Mouse (Mus musculus) heart, embryonic 16.5 days (tissue): Measurements from ENCODE around the gene Mad2l1. TPM values are rescaled to one million over a fixed set of nuclear protein-coding genes. Genes with fewer than 3 reads are reported as not detected.

ENCODE experiments used
- ATAC-seq: fragments of 200-750 bp; cut with Nextera tagmentation; replicated peaks from 2 replicates; pipeline ENCODE4 v1.8.0; 2017; ENCODE audit warnings: moderate number of reproducible peaks; ENCODE audit not compliant: insufficient read depth, low FRiP score; ENCODE audit errors: extremely low read depth
- H3K27ac ChIP-seq: fragments of 300-500 bp; sonication (generic); 2 replicates; pipeline ENCODE4 v1.5.1; 2014; ENCODE audit warnings: mild to moderate bottlenecking, low read length, control low read depth, moderate library complexity
- H3K27me3 ChIP-seq: fragments of 300-500 bp; sonication (generic); 2 replicates; pipeline ENCODE4 v1.6.1; 2014; ENCODE audit warnings: low read length, mixed read lengths; ENCODE audit not compliant: control insufficient read depth, insufficient read depth
- H3K36me3 ChIP-seq: fragments of 300-500 bp; sonication (generic); 2 replicates; pipeline ENCODE4 v1.6.1; 2014; ENCODE audit not compliant: control insufficient read depth, insufficient read depth
- H3K4me1 ChIP-seq: fragments of 300-500 bp; sonication (generic); 2 replicates; pipeline ENCODE4 v1.6.1; 2014; ENCODE audit warnings: low read length, mixed read lengths; ENCODE audit not compliant: control insufficient read depth, insufficient read depth
- H3K4me2 ChIP-seq: fragments of 300-500 bp; sonication (generic); 2 replicates; pipeline ENCODE4 v1.6.1; 2014; ENCODE audit warnings: low read depth, mild to moderate bottlenecking, control low read depth, low read length
- H3K4me3 ChIP-seq: fragments of 300-500 bp; sonication (generic); 2 replicates; pipeline ENCODE4 v1.5.1; 2014; ENCODE audit warnings: mild to moderate bottlenecking, control low read depth, low read length
- H3K9ac ChIP-seq: fragments of 300-500 bp; sonication (generic); 2 replicates; pipeline ENCODE4 v1.6.1; 2014; ENCODE audit warnings: low read length, control low read depth
- H3K9me3 ChIP-seq: fragments of 300-500 bp; sonication (generic); replicated peaks from 2 replicates; pipeline ENCODE4 v1.6.1; 2016; ENCODE audit warnings: low read length; ENCODE audit not compliant: control insufficient read depth
- WGBS: fragments of 180-500 bp; shearing (Covaris S2); extraction: QIAGEN DNeasy Blood & Tissue Kit; methylation state at CpG from one replicate; pipeline ENCODE4 v1.1.7; 2014; 5-methylcytosine and 5-hydroxymethylcytosine counted together
- polyA plus RNA-seq: library from polyadenylated mRNA; unstranded; fragments of >200 nt; fragmentation: Nextera tagmentation; extraction: Ambion mirVana; gene quantifications from 2 replicates; pipeline ENCODE4 v1.2.1, GENCODE M21; 2015

Gene Mad2l1
- polyA plus RNA-seq: 65.4 and 73.3 TPM in 2 replicates

DNA sequence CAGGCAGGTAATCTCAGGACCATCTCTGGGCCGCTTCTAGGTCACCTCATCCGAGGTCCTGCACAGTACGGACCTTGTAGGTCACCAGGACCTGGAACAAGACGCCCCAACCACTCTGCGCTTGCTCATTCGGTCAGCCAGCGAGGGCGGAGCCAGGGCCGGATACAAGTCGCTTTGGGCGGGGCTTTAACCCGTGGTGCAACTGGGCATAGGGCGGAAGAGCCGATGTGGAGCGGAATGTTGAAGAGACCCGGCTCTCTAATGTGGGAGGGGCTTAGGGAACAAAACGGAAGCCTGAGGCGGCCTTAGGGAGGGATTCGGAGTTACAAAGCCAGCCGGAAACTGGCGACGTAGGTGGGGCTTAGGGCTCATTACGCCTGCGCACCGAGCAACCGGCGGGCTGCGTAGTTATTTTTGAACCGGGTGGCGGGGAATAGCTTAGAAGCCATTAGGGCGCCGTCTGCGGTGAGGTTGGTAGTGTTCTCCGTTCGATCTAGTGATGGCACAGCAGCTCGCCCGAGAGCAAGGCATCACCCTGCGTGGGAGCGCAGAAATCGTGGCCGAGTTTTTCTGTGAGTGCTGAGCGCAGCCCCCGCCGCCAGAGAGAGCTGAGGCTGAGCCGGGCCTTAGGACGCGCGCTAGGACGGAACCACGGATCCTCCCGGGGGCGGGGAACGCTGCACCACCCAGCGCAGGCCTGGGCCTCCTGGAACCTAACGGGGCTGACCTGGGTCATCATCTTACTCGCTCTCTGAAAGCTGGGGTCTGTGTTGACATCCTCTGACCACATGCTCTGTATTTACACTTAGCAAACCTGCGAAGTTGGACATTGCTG is at the start of gene Mad2l1:
Mad2l1 (plus strand) TSS at position 363 of the 835 bp plus-strand sequence.
- no peaks in the 10 kb centered on the region for H3K27me3 ChIP-seq
- H3K4me3 ChIP-seq: peak within 1 kb of the TSS; percentile 93
- peaks cover 16% of the 10 kb centered on the region for H3K36me3 ChIP-seq
- H3K4me1 ChIP-seq: peaks cover 15% of the 10 kb centered on the region
- H3K27ac ChIP-seq: peak within 1 kb of the TSS; percentile 93
- H3K9ac ChIP-seq: peak within 1 kb of the TSS; percentile 87
- no peaks in the 10 kb centered on the region for H3K9me3 ChIP-seq
- WGBS: under 1% methylated on average over 57 of the region's 57 CpGs
- H3K4me2 ChIP-seq: peak within 1 kb of the TSS; percentile 84
- ATAC-seq: peak; percentile 99

DNA sequence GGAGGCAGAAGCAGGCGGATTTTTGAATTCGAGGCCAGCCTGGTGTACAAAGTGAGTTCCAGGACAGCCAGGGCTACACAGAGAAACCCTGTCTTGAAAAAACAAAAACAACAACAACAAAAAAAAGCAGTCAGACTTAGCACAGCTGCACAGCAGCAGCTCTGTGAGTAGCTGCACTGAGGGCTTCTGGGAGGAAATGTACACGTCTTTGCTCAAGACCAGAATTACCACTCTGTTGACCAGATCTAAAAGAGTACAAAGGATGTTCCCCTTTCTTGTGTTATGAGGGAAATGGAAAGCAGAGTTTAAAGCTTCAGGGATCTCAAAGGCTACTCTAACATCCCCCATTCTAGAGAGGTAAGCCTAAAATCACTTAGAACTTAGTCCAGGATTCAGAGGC is 41.5 kb upstream of the Mad2l1 start:
- no peak overlapping the region for H3K4me3 ChIP-seq
- ATAC-seq: no peak
- WGBS: 79% methylated on average over 3 of the region's 3 CpGs
- H3K4me1 ChIP-seq: no peaks in the 10 kb centered on the region
- no peaks in the 10 kb centered on the region for H3K36me3 ChIP-seq
- no peaks in the 10 kb centered on the region for H3K9me3 ChIP-seq
- no peak overlapping the region for H3K4me2 ChIP-seq
- H3K27me3 ChIP-seq: no peaks in the 10 kb centered on the region
- no peak overlapping the region for H3K9ac ChIP-seq
- H3K27ac ChIP-seq: no peak overlapping the region

DNA sequence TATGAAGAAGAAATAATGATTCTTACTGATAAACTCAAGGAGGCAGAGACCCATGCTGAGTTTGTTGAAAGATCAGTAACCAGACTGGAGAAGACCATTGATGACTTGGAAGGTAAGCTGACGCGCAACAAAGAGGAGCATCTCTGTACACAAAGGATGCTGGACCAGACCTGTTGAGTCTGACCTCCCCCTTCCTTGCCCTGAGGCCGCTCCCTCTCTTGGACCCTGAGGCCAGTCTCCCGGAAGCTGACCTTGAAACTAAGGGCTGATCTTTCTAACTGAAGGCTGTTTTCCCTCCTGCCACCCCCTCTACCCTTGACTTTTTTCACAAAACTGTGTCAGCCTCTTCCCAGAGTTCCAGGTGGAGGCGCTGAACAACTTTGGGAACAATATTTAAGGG is 18.8 kb upstream of the Mad2l1 start:
- H3K4me1 ChIP-seq: no peaks in the 10 kb centered on the region
- no peaks in the 10 kb centered on the region for H3K9me3 ChIP-seq
- no peak overlapping the region for H3K4me3 ChIP-seq
- no peaks in the 10 kb centered on the region for H3K36me3 ChIP-seq
- whole genome bisulfite sequencing: 81% methylated on average over 5 of the region's 5 CpGs
- no peaks in the 10 kb centered on the region for H3K27me3 ChIP-seq
- no peak overlapping the region for H3K27ac ChIP-seq
- ATAC-seq: no peak
- no peak overlapping the region for H3K9ac ChIP-seq
- H3K4me2 ChIP-seq: no peak overlapping the region

DNA sequence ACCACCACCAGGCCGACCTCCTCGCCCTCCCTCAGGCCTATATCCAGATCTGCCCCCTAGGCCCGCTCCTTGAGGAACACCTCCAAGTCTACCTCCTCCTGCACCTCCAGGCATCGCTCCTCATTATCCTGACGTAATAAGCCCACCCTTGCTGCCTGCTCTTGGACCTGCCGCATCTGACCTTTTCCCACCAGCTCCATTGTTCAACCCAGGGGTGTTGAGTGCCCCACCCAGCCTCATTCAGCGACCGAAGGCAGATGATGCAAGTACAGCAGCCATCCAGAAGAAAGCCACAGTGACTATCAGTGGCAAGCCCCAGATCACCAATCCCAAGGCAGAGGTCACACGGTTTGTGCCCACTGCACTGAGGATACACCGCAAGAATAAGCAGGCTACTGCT is 6.8 kb upstream of the Mad2l1 start:
- WGBS: 81% methylated on average over 10 of the region's 10 CpGs
- no peak for ATAC-seq
- Histone ChIP-seq H3K9me3 (no peaks in the 10 kb centered on the region), H3K4me2 (no peak overlapping the region), H3K27me3 (no peaks in the 10 kb centered on the region), H3K4me3 (no peak overlapping the region), H3K27ac (no peak overlapping the region), H3K36me3 (no peaks in the 10 kb centered on the region), H3K9ac (no peak overlapping the region), H3K4me1 (no peaks in the 10 kb centered on the region)

DNA sequence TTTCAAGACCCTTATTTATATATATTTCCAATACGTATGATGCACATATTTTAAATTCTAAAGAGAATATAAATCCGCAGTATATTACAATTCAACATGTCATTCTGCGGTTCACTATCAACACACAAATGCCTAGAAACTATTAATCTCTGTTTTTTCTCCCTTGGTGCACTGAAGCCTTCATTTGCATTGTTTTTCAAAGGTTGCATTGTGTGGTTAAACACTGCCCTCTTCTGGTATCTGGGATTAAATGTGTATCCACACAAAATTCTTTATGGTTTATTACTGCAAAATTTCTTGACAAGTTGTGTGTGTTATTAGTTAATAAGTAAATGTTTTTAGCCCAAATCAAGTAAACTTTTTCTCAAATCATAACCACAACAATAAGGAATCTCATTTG is 1.9 kb upstream of the Mad2l1 start:
- WGBS: 37% methylated on average over 3 of the region's 3 CpGs
- no peak overlapping the region for H3K4me3 ChIP-seq
- no peak for ATAC-seq
- no peak overlapping the region for H3K9ac ChIP-seq
- peaks cover 15% of the 10 kb centered on the region for H3K4me1 ChIP-seq
- H3K4me2 ChIP-seq: no peak overlapping the region
- H3K9me3 ChIP-seq: no peaks in the 10 kb centered on the region
- no peak overlapping the region for H3K27ac ChIP-seq
- H3K27me3 ChIP-seq: no peaks in the 10 kb centered on the region
- peaks cover 3% of the 10 kb centered on the region; the same call in 1 of the 2 replicates for H3K36me3 ChIP-seq

DNA sequence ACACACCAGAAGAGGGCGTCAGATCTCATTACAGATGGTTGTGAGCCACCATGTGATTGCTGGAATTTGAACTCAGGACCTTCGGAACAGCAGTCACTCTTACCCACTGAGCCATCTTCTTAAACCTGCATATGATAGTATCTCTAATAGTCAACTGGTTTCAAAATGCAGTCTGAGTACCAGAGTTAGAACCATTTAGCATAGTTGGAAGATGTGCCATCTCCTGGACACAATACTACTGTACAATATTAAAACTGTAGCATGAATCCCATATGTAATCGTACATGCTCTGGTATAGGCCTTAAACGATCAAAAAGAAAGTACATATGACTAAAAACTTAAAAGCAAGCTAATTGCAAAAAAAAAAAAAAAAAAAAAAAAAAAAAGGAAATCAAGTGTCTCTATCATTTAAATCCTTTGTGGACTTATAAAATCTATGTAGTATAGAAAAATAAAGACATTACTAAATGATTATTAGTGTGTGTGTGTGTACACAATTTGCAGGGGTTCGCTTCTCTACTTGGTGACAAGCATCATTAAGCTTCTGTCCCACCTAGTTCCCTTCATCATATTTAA is 736 bp upstream of the Mad2l1 start:
- ATAC-seq: no peak
- Histone ChIP-seq H3K36me3 (peaks cover 9% of the 10 kb centered on the region; the same call in 1 of the 2 replicates), H3K9me3 (no peaks in the 10 kb centered on the region), H3K4me3 (peak overlapping the region; percentile 93), H3K4me2 (peak overlapping the region; percentile 84), H3K27ac (peak overlapping the region; percentile 93), H3K27me3 (no peaks in the 10 kb centered on the region), H3K9ac (peak overlapping the region; percentile 76), H3K4me1 (peaks cover 15% of the 10 kb centered on the region)
- 69% methylated on average over 5 of the region's 5 CpGs for WGBS

DNA sequence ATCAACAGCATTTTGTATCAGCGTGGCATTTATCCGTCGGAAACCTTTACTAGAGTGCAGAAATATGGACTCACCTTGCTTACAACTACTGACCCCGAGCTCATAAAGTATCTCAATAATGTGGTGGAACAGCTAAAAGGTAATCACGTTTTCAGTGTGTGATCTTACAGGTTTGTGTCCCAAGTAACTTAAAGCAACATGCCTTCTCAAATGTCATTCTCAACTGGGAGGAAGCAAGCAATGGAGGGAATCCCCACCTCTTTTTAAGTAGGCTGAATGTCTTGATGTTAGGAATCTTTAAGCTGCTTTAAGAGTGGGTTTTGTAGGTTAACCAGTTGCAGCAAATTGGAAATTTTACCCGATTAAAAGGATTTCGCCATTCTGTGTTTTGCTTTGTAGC is 776 bp downstream of the Mad2l1 start:
- Histone ChIP-seq H3K4me1 (peaks cover 15% of the 10 kb centered on the region), H3K4me3 (peak overlapping the region; percentile 93), H3K36me3 (peaks cover 17% of the 10 kb centered on the region), H3K27ac (peak overlapping the region; percentile 93), H3K4me2 (peak overlapping the region; percentile 84), H3K9ac (peak overlapping the region; percentile 87), H3K9me3 (no peaks in the 10 kb centered on the region), H3K27me3 (no peaks in the 10 kb centered on the region)
- ATAC-seq: no peak
- 13% methylated on average over 7 of the region's 7 CpGs for WGBS

DNA sequence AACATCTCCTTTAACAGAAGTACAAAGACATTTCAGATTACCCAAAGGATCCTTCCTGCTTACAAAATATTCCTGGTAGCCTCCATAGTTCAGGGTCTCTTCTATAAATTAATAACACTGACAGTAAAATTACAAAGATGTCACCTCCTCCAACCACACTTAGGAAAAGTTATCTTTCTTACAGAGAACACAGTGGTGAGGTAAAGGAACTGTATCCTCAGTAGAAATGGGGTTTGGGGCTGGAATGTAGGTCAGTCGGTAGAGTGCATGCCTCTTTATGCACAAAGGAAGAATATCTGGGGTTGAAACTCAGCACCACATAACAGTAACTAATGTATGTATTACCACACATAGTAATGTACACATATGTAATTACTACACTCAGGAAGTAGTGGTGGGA is 24.8 kb downstream of the Mad2l1 start, which contains the start of gene Vmn1r32:
Vmn1r32 (minus strand) TSS at position 101 of the 400 bp plus-strand sequence.
- Histone ChIP-seq H3K4me1 (no peaks in the 10 kb centered on the region), H3K27ac (no peak within 1 kb of the TSS), H3K4me2 (no peak within 1 kb of the TSS), H3K9me3 (no peaks in the 10 kb centered on the region), H3K27me3 (no peaks in the 10 kb centered on the region), H3K36me3 (no peaks in the 10 kb centered on the region), H3K9ac (no peak within 1 kb of the TSS), H3K4me3 (no peak within 1 kb of the TSS)
- ATAC-seq: no peak
- 45% methylated on average over 1 of the region's 1 CpGs for WGBS

DNA sequence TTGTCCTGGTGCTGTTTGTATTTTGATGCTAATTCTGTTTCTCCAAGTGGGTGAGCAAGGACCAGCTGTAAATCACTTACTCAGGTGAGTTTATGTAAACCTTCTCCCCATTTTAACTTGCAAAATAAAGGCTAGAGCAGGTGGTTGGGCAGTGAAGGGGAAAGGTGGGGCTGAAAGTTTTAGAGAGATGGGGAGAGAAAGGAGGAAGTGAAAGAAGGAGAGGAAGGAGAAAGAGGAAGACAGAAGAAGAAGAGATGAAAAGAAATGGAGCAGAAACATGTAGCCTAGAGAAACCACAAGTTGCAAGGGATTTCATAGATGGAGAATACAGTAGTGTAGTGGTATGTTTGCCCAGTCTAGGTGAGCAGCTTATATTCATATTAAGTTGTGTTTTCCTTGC is 60.6 kb downstream of the Mad2l1 start:
- no peak for ATAC-seq
- Histone ChIP-seq H3K27ac (no peak overlapping the region), H3K27me3 (no peaks in the 10 kb centered on the region), H3K9me3 (no peaks in the 10 kb centered on the region), H3K4me2 (no peak overlapping the region), H3K4me3 (no peak overlapping the region), H3K36me3 (no peaks in the 10 kb centered on the region), H3K9ac (no peak overlapping the region), H3K4me1 (no peaks in the 10 kb centered on the region)
